Comparison of ENCODE assay signal across 15 mouse cellular contexts in the genomic region with DNA sequence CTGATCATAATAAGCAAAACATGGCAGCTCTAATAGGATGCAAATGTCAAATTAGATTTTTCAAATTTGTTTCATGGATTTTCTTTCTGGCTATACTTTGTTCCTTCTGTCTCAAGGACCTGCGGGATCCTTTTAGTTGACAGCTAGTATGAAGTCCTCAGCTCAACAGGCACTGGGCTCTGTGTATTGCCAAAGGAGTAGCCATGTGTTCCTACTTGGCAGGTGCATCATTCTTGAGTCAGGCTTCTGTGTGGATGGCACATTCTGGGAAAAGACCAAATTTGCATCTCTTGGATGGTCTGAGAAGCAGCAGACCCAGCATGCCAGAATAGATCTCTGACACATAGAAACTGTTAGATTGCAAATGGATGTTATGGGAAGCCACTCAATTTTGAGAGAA.
DNase-seq lines count a peak whose midpoint lies in the region; ATAC-seq and TF ChIP-seq lines count a peak whose summit lies in the region.
"Had no signal": no experiment of that assay in that cellular context is flagged by ENCODE, and none has a peak within 500 bp of the region (broad histone marks: within the 10 kb centered on the region; RNA-seq: fewer than 3 reads in every experiment).

No protein-coding gene starts in this region.

- H3K4me3 ChIP-seq in forebrain, embryonic 16.5 days (replicated peaks; ENCODE audit: low read length), result no peak overlapping the region
- H3K4me3 ChIP-seq in forebrain, embryonic 10.5 days, result no peak overlapping the region
- no peak overlapping the region for H3K4me3 ChIP-seq in midbrain, embryonic 16.5 days (ENCODE audit: low read depth, low read length)
- no peak overlapping the region for H3K4me3 ChIP-seq in midbrain, embryonic 11.5 days (ENCODE audit: low read depth, low read length)
- H3K4me3 ChIP-seq in cerebellum, adult 2 months (replicated peaks; ENCODE audit: insufficient read depth, low read depth, low read length), result no peak overlapping the region
- H3K4me3 ChIP-seq: embryonic facial prominence, embryonic 13.5 days; kidney, embryonic 15.5 days; lung, embryonic 15.5 days; midbrain, embryonic 15.5 days had no signal

- H3K27ac ChIP-seq in forebrain, embryonic 16.5 days (ENCODE audit: low read length), result no peak overlapping the region
- H3K27ac ChIP-seq in forebrain, embryonic 10.5 days, result no peak overlapping the region
- no peak overlapping the region for H3K27ac ChIP-seq in midbrain, embryonic 16.5 days (ENCODE audit: low read length)
- H3K27ac ChIP-seq in midbrain, embryonic 11.5 days (ENCODE audit: low read depth, low read length), result no peak overlapping the region
- H3K27ac ChIP-seq in cerebellum, adult 2 months (ENCODE audit: insufficient read depth, low read length), result no peak overlapping the region
- H3K27ac ChIP-seq: embryonic facial prominence, embryonic 13.5 days; kidney, embryonic 15.5 days; lung, embryonic 15.5 days; midbrain, embryonic 15.5 days had no signal

- no peak overlapping the region for H3K4me2 ChIP-seq in forebrain, embryonic 16.5 days (ENCODE audit: low read length)
- H3K4me2 ChIP-seq in midbrain, embryonic 16.5 days (ENCODE audit: low read length), result no peak overlapping the region
- no peak overlapping the region for H3K4me2 ChIP-seq in midbrain, embryonic 11.5 days
- H3K4me2 ChIP-seq: embryonic facial prominence, embryonic 13.5 days; kidney, embryonic 15.5 days; lung, embryonic 15.5 days; midbrain, embryonic 15.5 days had no signal

- TF ChIP-seq CTCF in cerebellum, adult 2 months (IDR thresholded peaks at IDR 0.05; ENCODE audit: borderline replicate concordance, insufficient read depth, low read depth, low read length), result no peak

- no peaks in the 10 kb centered on the region for H3K27me3 ChIP-seq in forebrain, embryonic 16.5 days (replicated peaks; ENCODE audit: control insufficient read depth, insufficient read depth, low read length)
- H3K27me3 ChIP-seq in forebrain, embryonic 10.5 days (ENCODE audit: poor library complexity, severe bottlenecking), result no peaks in the 10 kb centered on the region
- no peaks in the 10 kb centered on the region for H3K27me3 ChIP-seq in midbrain, embryonic 16.5 days (ENCODE audit: control insufficient read depth, insufficient read depth, low read depth, low read length)
- no peaks in the 10 kb centered on the region for H3K27me3 ChIP-seq in midbrain, embryonic 11.5 days (ENCODE audit: control insufficient read depth, insufficient read depth, low read length)
- H3K27me3 ChIP-seq in cerebellum, adult 2 months (ENCODE audit: control insufficient read depth, insufficient read depth, low read length), result no peaks in the 10 kb centered on the region
- H3K27me3 ChIP-seq: embryonic facial prominence, embryonic 13.5 days; kidney, embryonic 15.5 days; lung, embryonic 15.5 days; midbrain, embryonic 15.5 days had no signal

- H3K9me3 ChIP-seq in forebrain, embryonic 16.5 days (ENCODE audit: control insufficient read depth, low read length), result no peaks in the 10 kb centered on the region
- H3K9me3 ChIP-seq in forebrain, embryonic 10.5 days, result no peaks in the 10 kb centered on the region
- no peaks in the 10 kb centered on the region for H3K9me3 ChIP-seq in midbrain, embryonic 16.5 days (replicated peaks; ENCODE audit: control insufficient read depth, low read length, poor library complexity, severe bottlenecking)
- no peaks in the 10 kb centered on the region for H3K9me3 ChIP-seq in midbrain, embryonic 11.5 days (ENCODE audit: control insufficient read depth, low read length)
- H3K9me3 ChIP-seq: embryonic facial prominence, embryonic 13.5 days; kidney, embryonic 15.5 days; lung, embryonic 15.5 days; midbrain, embryonic 15.5 days had no signal

- WGBS in forebrain, embryonic 16.5 days, result 61% methylated on average over 1 of the region's 1 CpGs
- 83% methylated on average over 1 of the region's 1 CpGs for WGBS in forebrain, embryonic 10.5 days
- 95% methylated on average over 1 of the region's 1 CpGs for WGBS in midbrain, embryonic 16.5 days
- 94% methylated on average over 1 of the region's 1 CpGs for WGBS in midbrain, embryonic 11.5 days
- 0% methylated on average over 1 of the region's 1 CpGs for WGBS in cerebellum, adult 2 months

- DNase-seq in forebrain, embryonic 10.5 days (ENCODE audit: extremely low spot score, low spot score), result no peak
- DNase-seq in midbrain, embryonic 11.5 days (ENCODE audit: low spot score, missing footprints), result no peak
- peak; percentile 51 to 87 for DNase-seq in cerebellum, adult 2 months
- DNase-seq in telencephalon, adult 2 months (ENCODE audit: low read depth, low spot score), result peak; percentile 21
- no peak for DNase-seq in lung, postnatal 10 days
- no peak for DNase-seq in yolk sac, embryonic 10.5 days (ENCODE audit: low spot score)
- DNase-seq: heart, adult 18-20 months; right cerebral cortex, postnatal 14 days had no signal

- TF ChIP-seq POLR2A in cerebellum, adult 2 months (IDR thresholded peaks at IDR 0.05; ENCODE audit: borderline replicate concordance, insufficient read depth, low read length), result no peak

- H3K9ac ChIP-seq in forebrain, embryonic 16.5 days (replicated peaks; ENCODE audit: low read depth, low read length), result no peak overlapping the region
- H3K9ac ChIP-seq in midbrain, embryonic 16.5 days (ENCODE audit: low read depth, low read length), result no peak overlapping the region
- no peak overlapping the region for H3K9ac ChIP-seq in midbrain, embryonic 11.5 days (ENCODE audit: low read length)
- H3K9ac ChIP-seq: embryonic facial prominence, embryonic 13.5 days; kidney, embryonic 15.5 days; lung, embryonic 15.5 days; midbrain, embryonic 15.5 days had no signal

- 0 out of 2 replicates have a peak, but pooled peaks cover 2% of the 10 kb centered on the region for H3K4me1 ChIP-seq in forebrain, embryonic 16.5 days (replicated peaks; ENCODE audit: control insufficient read depth, insufficient read depth, low read length)
- no peaks in the 10 kb centered on the region; the same call in 1 of the 2 replicates for H3K4me1 ChIP-seq in forebrain, embryonic 10.5 days
- H3K4me1 ChIP-seq in midbrain, embryonic 16.5 days (ENCODE audit: control insufficient read depth, insufficient read depth, low read length), result peaks cover 3% of the 10 kb centered on the region; the same call in 1 of the 2 replicates
- H3K4me1 ChIP-seq in midbrain, embryonic 11.5 days (ENCODE audit: control insufficient read depth, insufficient read depth, low read length), result no peaks in the 10 kb centered on the region
- no peaks in the 10 kb centered on the region; the same call in 1 of the 2 replicates for H3K4me1 ChIP-seq in cerebellum, adult 2 months (ENCODE audit: control insufficient read depth, insufficient read depth, low read length)
- H3K4me1 ChIP-seq: embryonic facial prominence, embryonic 13.5 days; kidney, embryonic 15.5 days; lung, embryonic 15.5 days; midbrain, embryonic 15.5 days had no signal

- ATAC-seq in forebrain, embryonic 16.5 days, result peak; percentile 88
- peak; percentile 28; the same call in 1 of the 2 replicates for ATAC-seq in midbrain, embryonic 16.5 days
- ATAC-seq in midbrain, embryonic 11.5 days (ENCODE audit: low FRiP score), result no peak
- ATAC-seq: intestine, embryonic 16.5 days; midbrain, embryonic 15.5 days had no signal

- no peaks in the 10 kb centered on the region for H3K36me3 ChIP-seq in forebrain, embryonic 16.5 days (ENCODE audit: control insufficient read depth, insufficient read depth)
- H3K36me3 ChIP-seq in forebrain, embryonic 10.5 days (replicated peaks), result no peaks in the 10 kb centered on the region
- no peaks in the 10 kb centered on the region for H3K36me3 ChIP-seq in midbrain, embryonic 16.5 days (ENCODE audit: control insufficient read depth, insufficient read depth, low read length)
- H3K36me3 ChIP-seq in midbrain, embryonic 11.5 days (ENCODE audit: control insufficient read depth, insufficient read depth, low read length), result no peaks in the 10 kb centered on the region
- H3K36me3 ChIP-seq: embryonic facial prominence, embryonic 13.5 days; kidney, embryonic 15.5 days; lung, embryonic 15.5 days; midbrain, embryonic 15.5 days had no signal

Comparison
In these comparisons a context has a peak if more than half of its experiments do, and no peak if none do; other contexts are left out.
1. DNase-seq: peak in cerebellum, adult 2 months (2 of 2) and telencephalon, adult 2 months (single experiment); none in forebrain, embryonic 10.5 days (single experiment), midbrain, embryonic 11.5 days (single experiment), lung, postnatal 10 days (single experiment) and yolk sac, embryonic 10.5 days (single experiment).